Mouse (Mus musculus): ENCODE data around the gene Dyrk1a. TPM values are rescaled to one million over a fixed set of nuclear protein-coding genes. Genes with fewer than 3 reads are reported as not detected.

Dyrk1a gene
- total RNA-seq, 1 experiment from 2014 or later: 89.6 TPM

GRCm38 (mm10) chr16:94718919-94719318 is 149.1 kb downstream of the Dyrk1a start:
- no peak for ATAC-seq (replicated peaks in 1 of 2; ENCODE audit: insufficient read depth in 1 of 2, low FRiP score in 2 of 2, low TSS enrichment in 1 of 2, low read depth in 1 of 2, poor library complexity in 2 of 2, severe bottlenecking in 2 of 2)

- no peak for ATAC-seq (replicated peaks in 1 of 2; ENCODE audit: insufficient read depth in 1 of 2, low FRiP score in 2 of 2, low TSS enrichment in 1 of 2, low read depth in 1 of 2, poor library complexity in 2 of 2, severe bottlenecking in 2 of 2)
Observed at GRCm38 (mm10) chr16:94719488-94719887, 149.7 kb downstream of the Dyrk1a start.

- no peak for ATAC-seq (replicated peaks in 1 of 2; ENCODE audit: insufficient read depth in 1 of 2, low FRiP score in 2 of 2, low TSS enrichment in 1 of 2, low read depth in 1 of 2, poor library complexity in 2 of 2, severe bottlenecking in 2 of 2)
Observed at GRCm38 (mm10) chr16:94720476-94721153, 150.8 kb downstream of the Dyrk1a start.

GRCm38 (mm10) chr16:94721549-94722006 is 151.8 kb downstream of the Dyrk1a start:
- no peak for ATAC-seq (replicated peaks in 1 of 2; ENCODE audit: insufficient read depth in 1 of 2, low FRiP score in 2 of 2, low TSS enrichment in 1 of 2, low read depth in 1 of 2, poor library complexity in 2 of 2, severe bottlenecking in 2 of 2)

- ATAC-seq (replicated peaks in 1 of 2; ENCODE audit: insufficient read depth in 1 of 2, low FRiP score in 2 of 2, low TSS enrichment in 1 of 2, low read depth in 1 of 2, poor library complexity in 2 of 2, severe bottlenecking in 2 of 2): no peak
Observed at GRCm38 (mm10) chr16:94722936-94723335, 153.1 kb downstream of the Dyrk1a start.

- peak; percentile 87 to 93 for ATAC-seq (replicated peaks in 1 of 2; ENCODE audit: insufficient read depth in 1 of 2, low FRiP score in 2 of 2, low TSS enrichment in 1 of 2, low read depth in 1 of 2, poor library complexity in 2 of 2, severe bottlenecking in 2 of 2)
Observed at GRCm38 (mm10) chr16:94724061-94724596, 154.3 kb downstream of the Dyrk1a start.

- ATAC-seq (replicated peaks in 1 of 2; ENCODE audit: insufficient read depth in 1 of 2, low FRiP score in 2 of 2, low TSS enrichment in 1 of 2, low read depth in 1 of 2, poor library complexity in 2 of 2, severe bottlenecking in 2 of 2): peak in 1 of 2 experiments; percentile 33; a peak in 3 of 4 replicates
Observed at GRCm38 (mm10) chr16:94724747-94725211, 155.0 kb downstream of the Dyrk1a start.

- no peak for ATAC-seq (replicated peaks in 1 of 2; ENCODE audit: insufficient read depth in 1 of 2, low FRiP score in 2 of 2, low TSS enrichment in 1 of 2, low read depth in 1 of 2, poor library complexity in 2 of 2, severe bottlenecking in 2 of 2)
Observed at GRCm38 (mm10) chr16:94729236-94729635, 159.4 kb downstream of the Dyrk1a start.

GRCm38 (mm10) chr16:94731027-94731426 is 161.2 kb downstream of the Dyrk1a start:
- no peak for ATAC-seq (replicated peaks in 1 of 2; ENCODE audit: insufficient read depth in 1 of 2, low FRiP score in 2 of 2, low TSS enrichment in 1 of 2, low read depth in 1 of 2, poor library complexity in 2 of 2, severe bottlenecking in 2 of 2)

GRCm38 (mm10) chr16:94735472-94735871 is 165.7 kb downstream of the Dyrk1a start:
- ATAC-seq (replicated peaks in 1 of 2; ENCODE audit: insufficient read depth in 1 of 2, low FRiP score in 2 of 2, low TSS enrichment in 1 of 2, low read depth in 1 of 2, poor library complexity in 2 of 2, severe bottlenecking in 2 of 2): no peak

GRCm38 (mm10) chr16:94736462-94737358 is 166.9 kb downstream of the Dyrk1a start:
- no peak for ATAC-seq (replicated peaks in 1 of 2; ENCODE audit: insufficient read depth in 1 of 2, low FRiP score in 2 of 2, low TSS enrichment in 1 of 2, low read depth in 1 of 2, poor library complexity in 2 of 2, severe bottlenecking in 2 of 2)

GRCm38 (mm10) chr16:94737359-94737687 is 167.5 kb downstream of the Dyrk1a start:
- ATAC-seq (replicated peaks in 1 of 2; ENCODE audit: insufficient read depth in 1 of 2, low FRiP score in 2 of 2, low TSS enrichment in 1 of 2, low read depth in 1 of 2, poor library complexity in 2 of 2, severe bottlenecking in 2 of 2): no peak

GRCm38 (mm10) chr16:94743853-94744501 is 174.2 kb downstream of the Dyrk1a start:
- peak; percentile 87 to 95 for ATAC-seq (replicated peaks in 1 of 2; ENCODE audit: insufficient read depth in 1 of 2, low FRiP score in 2 of 2, low TSS enrichment in 1 of 2, low read depth in 1 of 2, poor library complexity in 2 of 2, severe bottlenecking in 2 of 2)

- ATAC-seq (replicated peaks in 1 of 2; ENCODE audit: insufficient read depth in 1 of 2, low FRiP score in 2 of 2, low TSS enrichment in 1 of 2, low read depth in 1 of 2, poor library complexity in 2 of 2, severe bottlenecking in 2 of 2): no peak
Observed at GRCm38 (mm10) chr16:94745016-94745415, 175.2 kb downstream of the Dyrk1a start.

Measured in hematopoietic stem cell, adult 5-6 weeks (primary cell).